9 mouse cellular contexts compared by ENCODE assay signal in the genomic region with DNA sequence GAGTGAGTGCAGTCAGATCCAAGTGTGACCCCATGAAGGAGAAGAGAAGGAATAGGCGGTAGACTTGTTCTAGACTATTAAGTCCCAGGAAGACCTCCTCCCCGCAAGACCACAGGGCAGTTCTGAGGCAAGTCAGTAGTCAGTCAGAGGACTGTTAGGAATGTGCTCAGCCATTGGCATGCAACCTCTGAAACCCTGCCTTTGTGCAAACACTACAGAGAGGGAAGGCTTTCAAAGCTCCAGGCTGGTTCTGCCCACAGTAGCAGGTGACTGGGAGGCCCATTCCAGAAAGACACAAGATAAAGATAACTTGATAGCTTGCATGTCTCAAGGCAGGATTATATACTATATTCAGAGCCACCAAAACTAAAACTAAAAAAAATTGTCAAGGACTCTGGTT. TPM values are rescaled to one million over a fixed set of nuclear protein-coding genes. Genes with fewer than 3 reads are reported as not detected.
DNase-seq lines count a peak whose midpoint lies in the region; ATAC-seq lines count a peak whose summit lies in the region.
"Had no signal": no experiment of that assay in that cellular context is flagged by ENCODE, and none has a peak within 500 bp of the region (broad histone marks: within the 10 kb centered on the region; RNA-seq: fewer than 3 reads in every experiment).

A gene (minus strand): TSS at position 195 of the 400 bp plus-strand sequence.

- peaks cover 27% of the 10 kb centered on the region for H3K27me3 ChIP-seq in hindbrain, embryonic 10.5 days (ENCODE audit: insufficient read depth, poor library complexity, severe bottlenecking)
- H3K27me3 ChIP-seq in hindbrain, embryonic 14.5 days (ENCODE audit: control insufficient read depth, insufficient read depth, low read length) = peaks cover 7% of the 10 kb centered on the region; the same call in 1 of the 2 replicates
- no peaks in the 10 kb centered on the region for H3K27me3 ChIP-seq in embryonic facial prominence, embryonic 13.5 days
- no peaks in the 10 kb centered on the region for H3K27me3 ChIP-seq in lung, embryonic 16.5 days (ENCODE audit: control insufficient read depth, insufficient read depth, low read depth, low read length)

- H3K9me3 ChIP-seq in hindbrain, embryonic 10.5 days = no peaks in the 10 kb centered on the region
- H3K9me3 ChIP-seq in hindbrain, embryonic 14.5 days (ENCODE audit: control insufficient read depth, low read length) = no peaks in the 10 kb centered on the region
- no peaks in the 10 kb centered on the region for H3K9me3 ChIP-seq in embryonic facial prominence, embryonic 13.5 days
- no peaks in the 10 kb centered on the region for H3K9me3 ChIP-seq in lung, embryonic 16.5 days (ENCODE audit: control insufficient read depth, low read length)

- no peak for DNase-seq in hindbrain, embryonic 10.5 days (ENCODE audit: low spot score)
- no peak for DNase-seq in hindbrain, embryonic 14.5 days (ENCODE audit: low spot score)
- no peak for DNase-seq in adrenal gland, adult 2 months
- DNase-seq in gastrocnemius, adult 18-20 months (ENCODE audit: low spot score) = no peak
- DNase-seq in urinary bladder, postnatal 36 days (ENCODE audit: low spot score in 2 of 2) = no peak
- no peak for DNase-seq in gastrocnemius, postnatal 14 days
- DNase-seq: right cerebral cortex, postnatal 25 days had no signal

- H3K4me2 ChIP-seq in hindbrain, embryonic 14.5 days (replicated peaks) = no peak within 1 kb of the TSS
- H3K4me2 ChIP-seq in embryonic facial prominence, embryonic 13.5 days = no peak within 1 kb of the TSS
- H3K4me2 ChIP-seq in lung, embryonic 16.5 days (ENCODE audit: low read depth, low read length) = peak within 1 kb of the TSS; percentile 51

- H3K27ac ChIP-seq in hindbrain, embryonic 10.5 days = peak within 1 kb of the TSS; percentile 35; the same call in 1 of the 2 replicates
- no peak within 1 kb of the TSS for H3K27ac ChIP-seq in hindbrain, embryonic 14.5 days
- H3K27ac ChIP-seq in embryonic facial prominence, embryonic 13.5 days = 0 out of 2 replicates have a peak within 1 kb of the TSS, but pooled peaks have one; percentile 16
- peak within 1 kb of the TSS; percentile 93 for H3K27ac ChIP-seq in lung, embryonic 16.5 days (ENCODE audit: low read length)

- H3K36me3 ChIP-seq in hindbrain, embryonic 10.5 days = no peaks in the 10 kb centered on the region
- no peaks in the 10 kb centered on the region for H3K36me3 ChIP-seq in hindbrain, embryonic 14.5 days (replicated peaks; ENCODE audit: control insufficient read depth, insufficient read depth)
- H3K36me3 ChIP-seq in embryonic facial prominence, embryonic 13.5 days = no peaks in the 10 kb centered on the region
- no peaks in the 10 kb centered on the region for H3K36me3 ChIP-seq in lung, embryonic 16.5 days (ENCODE audit: control insufficient read depth, insufficient read depth, low read length)

- ATAC-seq in hindbrain, embryonic 14.5 days (ENCODE audit: low FRiP score) = no peak
- ATAC-seq in embryonic facial prominence, embryonic 13.5 days (ENCODE audit: insufficient number of reproducible peaks, insufficient read depth, low FRiP score, low TSS enrichment, low read depth) = no peak
- peak; percentile 53 for ATAC-seq in lung, embryonic 16.5 days (ENCODE audit: low read depth)

- WGBS in hindbrain, embryonic 10.5 days = 86% methylated on average over 2 of the region's 2 CpGs
- WGBS in hindbrain, embryonic 14.5 days = 81% methylated on average over 2 of the region's 2 CpGs
- WGBS in embryonic facial prominence, embryonic 13.5 days = 70% methylated on average over 2 of the region's 2 CpGs
- WGBS in lung, embryonic 16.5 days = 60% methylated on average over 2 of the region's 2 CpGs

- intact Hi-C loops in gastrocnemius, postnatal 14 days (cut with DNase I; ENCODE audit: low total_unique reads) = no loop called here

- no peak within 1 kb of the TSS for H3K9ac ChIP-seq in hindbrain, embryonic 14.5 days
- H3K9ac ChIP-seq in embryonic facial prominence, embryonic 13.5 days = no peak within 1 kb of the TSS
- peak within 1 kb of the TSS; percentile 51 for H3K9ac ChIP-seq in lung, embryonic 16.5 days (ENCODE audit: low read length)

- peaks cover 37% of the 10 kb centered on the region for H3K4me1 ChIP-seq in hindbrain, embryonic 10.5 days (replicated peaks)
- peaks cover 10% of the 10 kb centered on the region for H3K4me1 ChIP-seq in hindbrain, embryonic 14.5 days (replicated peaks; ENCODE audit: control insufficient read depth, insufficient read depth, low read length)
- peaks cover 17% of the 10 kb centered on the region for H3K4me1 ChIP-seq in embryonic facial prominence, embryonic 13.5 days
- peaks cover 24% of the 10 kb centered on the region for H3K4me1 ChIP-seq in lung, embryonic 16.5 days (replicated peaks; ENCODE audit: control insufficient read depth, insufficient read depth, low read length)

- no peak within 1 kb of the TSS for H3K4me3 ChIP-seq in hindbrain, embryonic 10.5 days
- H3K4me3 ChIP-seq in hindbrain, embryonic 14.5 days (replicated peaks; ENCODE audit: low read length) = no peak within 1 kb of the TSS
- H3K4me3 ChIP-seq in embryonic facial prominence, embryonic 13.5 days = no peak within 1 kb of the TSS
- H3K4me3 ChIP-seq in lung, embryonic 16.5 days (ENCODE audit: low read length) = peak within 1 kb of the TSS; percentile 36

RNA-seq across cellular contexts. Expression of the gene that starts here (rescaled TPM):
- 9.3 and 10.0 TPM in 2 replicates for polyA plus RNA-seq in hindbrain, embryonic 10.5 days (2016; fragmentation: Nextera tagmentation; extraction: Ambion mirVana)
- 9.2 and 9.4 TPM in 2 replicates for polyA plus RNA-seq in hindbrain, embryonic 14.5 days (2014; fragmentation: Nextera tagmentation; extraction: Ambion mirVana)
- 100 to 1,000 TPM in 1 of 2 experiments, 10 to 100 TPM in 1; 94.6 to 157 TPM for total RNA-seq in adrenal gland, adult 2 months (2021)
- polyA plus RNA-seq in adrenal gland, adult 2 months (2012; rRNA removed) = 58.7 and 87.6 TPM in 2 replicates
- 16.3 and 19.7 TPM in 2 replicates for polyA plus RNA-seq in embryonic facial prominence, embryonic 13.5 days (2015; fragmentation: Nextera tagmentation; extraction: Ambion mirVana)
- 85.1 and 94.2 TPM in 2 replicates for polyA plus RNA-seq in lung, embryonic 16.5 days (2015; fragmentation: Nextera tagmentation; extraction: Ambion mirVana)
- total RNA-seq in gastrocnemius, adult 18-20 months (2021) = 1 to 10 TPM; 1.4 to 2.4 TPM
- 1 to 10 TPM; 2.2 to 3.2 TPM for total RNA-seq in gastrocnemius, postnatal 14 days (2021)

Comparison
In these comparisons a context has a peak if more than half of its experiments do, and no peak if none do; other contexts are left out.
1. RNA of the gene that starts here (total RNA-seq): 94.6 to 157 TPM in adrenal gland, adult 2 months; 2.2 to 3.2 TPM in gastrocnemius, postnatal 14 days and 1.4 to 2.4 TPM in gastrocnemius, adult 18-20 months; every median in the first group is over 10 times any median in the second.